Mouse (Mus musculus) liver, postnatal 0 days (tissue): ENCODE measurements around the gene Sod2. TPM values are rescaled to one million over a fixed set of nuclear protein-coding genes. Genes with fewer than 3 reads are reported as not detected.
"Not testable (repeated sequence)": the region's sequence is repeated elsewhere in the genome, so short reads cannot be mapped to it uniquely, and the experiment has no call there.

ENCODE experiments used
- ATAC-seq: fragments of 200-750 bp; cut with Nextera tagmentation; 2 replicates; pipeline ENCODE4 v1.8.0; 2017; ENCODE audit warnings: mild to moderate bottlenecking, moderate library complexity
- DNase-seq: peaks from one replicate; pipeline ENCODE4 v3.0.0-alpha.2; 2016
- H3K27ac ChIP-seq: fragments of 300-500 bp; sonication (generic); 2 replicates; pipeline ENCODE4 v1.5.1; 2014; ENCODE audit warnings: antibody characterized with exemption, moderate library complexity, mild to moderate bottlenecking, low read depth
- H3K27me3 ChIP-seq: fragments of 300-500 bp; sonication (generic); 2 replicates; pipeline ENCODE4 v1.6.1; 2014; ENCODE audit warnings: low read length, control low read depth, mixed read lengths; ENCODE audit not compliant: insufficient read depth
- H3K36me3 ChIP-seq: fragments of 300-500 bp; sonication (generic); replicated peaks from 2 replicates; pipeline ENCODE4 v1.6.1; 2014; ENCODE audit warnings: mild to moderate bottlenecking, control low read depth, low read length, moderate library complexity, mixed read lengths; ENCODE audit not compliant: insufficient read depth
- H3K4me1 ChIP-seq: fragments of 300-500 bp; sonication (generic); 2 replicates; pipeline ENCODE4 v1.6.1; 2014; ENCODE audit warnings: antibody characterized with exemption, mild to moderate bottlenecking, control low read depth; ENCODE audit not compliant: insufficient read depth
- H3K4me2 ChIP-seq: fragments of 300-500 bp; sonication (generic); 2 replicates; pipeline ENCODE4 v1.6.1; 2014; ENCODE audit warnings: low read depth, mild to moderate bottlenecking, low read length, moderate library complexity, mixed read lengths
- H3K4me3 ChIP-seq: fragments of 300-500 bp; sonication (generic); 2 replicates; pipeline ENCODE4 v1.5.1; 2014; ENCODE audit warnings: low read depth, low read length
- H3K9ac ChIP-seq: fragments of 300-500 bp; sonication (generic); replicated peaks from 2 replicates; pipeline ENCODE4 v1.6.1; 2014; ENCODE audit warnings: mild to moderate bottlenecking, moderate library complexity
- H3K9me3 ChIP-seq: fragments of 300-500 bp; sonication (generic); 2 replicates; pipeline ENCODE4 v1.6.1; 2016; ENCODE audit warnings: mild to moderate bottlenecking, control low read depth, low read length, mixed read lengths
- CTCF ChIP-seq: sonication (generic); IDR thresholded peaks from 2 replicates; pipeline ENCODE4 v1.5.1; 2016; ENCODE audit warnings: antibody characterized with exemption, low read depth
- EP300 ChIP-seq: IDR thresholded peaks from 2 replicates; pipeline ENCODE4 v1.6.1; 2016; ENCODE audit warnings: antibody characterized with exemption, low read depth, mild to moderate bottlenecking
- WGBS: fragments of 180-500 bp; shearing (Covaris S2); extraction: QIAGEN DNeasy Blood & Tissue Kit; methylation state at CpG from one replicate; pipeline ENCODE4 v1.1.7; 2014; ENCODE audit not compliant: insufficient replicate concordance; 5-methylcytosine and 5-hydroxymethylcytosine counted together
- polyA plus RNA-seq: library from polyadenylated mRNA; unstranded; fragments of >200 nt; fragmentation: Nextera tagmentation; extraction: Ambion mirVana; gene quantifications from 2 replicates; pipeline ENCODE4 v1.2.1, GENCODE M21; 2015

The Sod2 gene
- polyA plus RNA-seq, 1 experiment from 2014 or later: 200 TPM

DNA sequence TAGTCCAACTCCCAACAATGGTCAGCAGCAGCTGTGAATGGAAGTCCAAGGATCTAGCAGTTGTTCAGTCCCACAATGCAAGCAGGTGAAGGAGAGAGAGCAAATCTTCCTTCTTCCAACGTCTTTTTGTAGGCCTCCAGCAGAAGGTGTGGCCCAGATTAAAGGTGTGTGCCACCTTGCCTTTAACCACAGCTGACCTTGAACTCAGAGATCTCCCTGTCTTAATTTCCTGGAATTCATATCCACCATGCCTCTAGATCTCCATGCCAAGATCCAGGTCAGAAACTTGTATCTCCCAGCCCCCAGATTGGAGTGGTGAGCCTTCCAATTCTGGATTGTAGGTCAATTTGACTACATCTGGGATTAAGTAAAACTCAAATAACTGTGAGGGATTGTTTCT lies 12.6 kb upstream of the Sod2 start, which contains the start of gene Wtap:
Wtap (minus strand) TSS at position 101 of the 400 bp plus-strand sequence.
- Histone ChIP-seq H3K27me3 (no peaks in the 10 kb centered on the region), H3K4me1 (no peaks in the 10 kb centered on the region), H3K4me2 (peak within 1 kb of the TSS; percentile 92), H3K9me3 (no peaks in the 10 kb centered on the region), H3K36me3 (no peaks in the 10 kb centered on the region), H3K4me3 (peak within 1 kb of the TSS; percentile 90), H3K9ac (peak within 1 kb of the TSS; percentile 98), H3K27ac (peak within 1 kb of the TSS; percentile 100)
- DNase-seq (no peak), ATAC-seq (no peak)
- no peak for TF ChIP-seq EP300
- no peak for TF ChIP-seq CTCF
- WGBS: 64% methylated on average over 1 of the region's 1 CpGs

DNA sequence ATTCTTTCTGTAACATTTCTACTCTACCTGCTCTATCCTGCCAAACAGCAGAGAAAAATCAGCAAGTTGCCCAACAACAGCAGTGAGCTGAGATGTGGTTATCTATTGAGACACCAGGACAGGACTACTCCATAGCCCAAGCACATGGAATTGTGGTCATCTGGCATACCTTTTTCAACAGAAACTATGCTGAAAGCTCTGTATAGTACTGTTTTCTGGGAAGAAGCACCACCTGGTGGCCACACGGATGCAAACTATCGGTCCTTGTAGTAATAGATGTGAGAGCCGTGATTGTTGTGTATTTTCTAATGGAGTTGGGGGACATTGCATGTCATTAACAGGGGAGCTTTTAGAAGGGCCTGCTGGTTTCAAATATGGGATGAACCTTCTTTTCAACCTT lies 10.3 kb upstream of the Sod2 start:
- H3K4me3 ChIP-seq: no peak overlapping the region
- no peak overlapping the region for H3K27ac ChIP-seq
- 24% methylated on average over 3 of the region's 3 CpGs for WGBS
- TF ChIP-seq CTCF (peak; percentile 75), EP300 (no peak)
- peak; percentile 58 for DNase-seq
- H3K4me1 ChIP-seq: no peaks in the 10 kb centered on the region
- no peak overlapping the region for H3K4me2 ChIP-seq
- H3K9ac ChIP-seq: no peak overlapping the region
- no peaks in the 10 kb centered on the region for H3K36me3 ChIP-seq
- no peaks in the 10 kb centered on the region for H3K9me3 ChIP-seq
- no peak for ATAC-seq
- no peaks in the 10 kb centered on the region for H3K27me3 ChIP-seq

DNA sequence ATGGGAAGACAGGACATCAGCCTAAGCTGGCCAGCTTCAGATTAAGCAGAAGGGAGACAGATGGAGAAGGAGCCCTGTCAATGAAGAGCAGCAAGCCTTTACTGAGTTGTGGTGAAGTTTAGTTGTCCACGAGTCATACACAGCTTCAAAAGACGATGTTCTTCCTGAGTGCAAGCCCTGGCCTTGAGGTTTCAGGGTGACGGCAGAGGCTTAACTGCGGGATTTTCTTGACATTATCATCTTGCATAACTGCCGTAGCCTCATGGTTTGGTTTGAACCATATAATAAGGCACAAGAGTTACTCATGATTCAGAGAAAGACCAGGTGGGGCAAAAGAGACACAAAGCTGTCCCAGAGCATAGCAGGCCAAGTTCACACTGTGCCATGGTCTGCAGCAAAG lies 8.8 kb upstream of the Sod2 start:
- no peaks in the 10 kb centered on the region for H3K27me3 ChIP-seq
- H3K9me3 ChIP-seq: no peaks in the 10 kb centered on the region

DNA sequence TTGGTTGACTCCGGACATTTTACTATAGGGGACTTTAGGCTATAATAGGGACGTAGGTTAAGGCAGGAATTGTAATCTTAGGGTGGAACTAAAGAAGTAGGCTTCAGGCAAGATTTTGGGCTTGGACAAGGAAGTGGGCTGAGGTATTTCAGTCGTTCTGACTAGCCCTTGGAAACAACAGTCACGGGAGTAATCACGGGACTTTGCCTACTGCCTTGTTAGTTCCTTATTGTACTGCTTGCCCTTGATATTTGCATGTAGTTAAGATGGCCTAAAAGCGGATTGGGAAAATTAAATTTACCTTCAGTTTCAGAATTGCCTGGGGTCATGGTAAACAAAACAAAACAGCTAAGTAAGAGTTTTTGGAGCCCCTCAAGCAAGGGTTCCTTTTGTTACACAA lies 7.6 kb upstream of the Sod2 start:
- H3K27ac ChIP-seq: no peak overlapping the region
- no peak overlapping the region for H3K4me3 ChIP-seq
- 71% methylated on average over 6 of the region's 6 CpGs for WGBS
- H3K9me3 ChIP-seq: no peaks in the 10 kb centered on the region
- ATAC-seq: no peak
- H3K36me3 ChIP-seq: no peaks in the 10 kb centered on the region
- H3K27me3 ChIP-seq: no peaks in the 10 kb centered on the region
- no peak for TF ChIP-seq CTCF
- TF ChIP-seq EP300: no peak
- H3K4me2 ChIP-seq: no peak overlapping the region
- H3K4me1 ChIP-seq: no peaks in the 10 kb centered on the region
- DNase-seq: no peak
- no peak overlapping the region for H3K9ac ChIP-seq

More for the DNA sequence above, 8.8 kb upstream of the Sod2 start:
- H3K27ac ChIP-seq: no peak overlapping the region
- no peak overlapping the region for H3K9ac ChIP-seq
- H3K4me2 ChIP-seq: no peak overlapping the region
- no peaks in the 10 kb centered on the region for H3K4me1 ChIP-seq
- ATAC-seq (no peak), DNase-seq (no peak)
- WGBS: 73% methylated on average over 5 of the region's 5 CpGs
- no peaks in the 10 kb centered on the region for H3K36me3 ChIP-seq
- no peak for TF ChIP-seq EP300
- TF ChIP-seq CTCF: no peak
- no peak overlapping the region for H3K4me3 ChIP-seq

DNA sequence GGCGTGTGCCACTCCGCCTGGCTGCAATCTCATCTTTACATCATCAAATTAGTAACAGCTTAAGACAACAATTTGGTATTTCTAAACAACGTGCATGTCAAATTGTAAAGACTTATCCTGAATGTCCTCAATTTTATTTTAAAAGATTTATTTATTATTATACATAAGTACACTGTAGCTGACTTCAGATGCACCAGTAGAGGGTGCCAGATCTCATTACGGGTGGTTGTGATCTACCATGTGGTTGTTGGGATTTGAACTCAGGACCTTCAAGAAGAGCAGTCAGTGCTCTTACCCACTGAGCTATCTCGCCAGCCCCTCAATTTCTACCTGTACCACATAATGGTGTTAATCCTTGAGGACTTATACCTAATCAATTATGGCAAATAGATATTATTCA lies 4.4 kb upstream of the Sod2 start:
- not testable (repeated sequence) for H3K4me1 ChIP-seq, H3K36me3 ChIP-seq, ATAC-seq, H3K4me3 ChIP-seq, H3K9ac ChIP-seq, H3K4me2 ChIP-seq, DNase-seq, H3K9me3 ChIP-seq, H3K27ac ChIP-seq, H3K27me3 ChIP-seq
- 85% methylated on average over 5 of the region's 5 CpGs for WGBS

DNA sequence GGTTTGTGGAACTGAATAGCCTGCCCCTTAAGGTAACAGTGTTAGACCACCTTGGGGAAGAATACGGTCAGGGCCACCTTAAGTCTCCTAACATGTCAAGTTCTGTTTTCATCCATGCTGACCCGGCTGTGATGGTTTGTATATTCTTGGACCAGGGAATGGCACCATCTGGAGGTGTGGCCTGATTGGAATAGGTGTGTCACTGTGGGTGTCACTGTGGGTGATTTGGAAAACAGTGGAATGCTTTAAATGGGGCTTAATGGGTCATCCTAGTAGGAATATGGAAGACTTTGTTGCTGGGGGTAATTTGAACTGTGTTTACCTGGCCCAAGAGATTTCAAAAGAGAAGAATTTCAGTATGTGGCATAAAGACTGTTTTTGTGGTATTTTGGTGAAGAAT lies 2.2 kb upstream of the Sod2 start:
- H3K36me3 ChIP-seq, H3K9me3 ChIP-seq, H3K9ac ChIP-seq, ATAC-seq, H3K4me3 ChIP-seq, H3K4me2 ChIP-seq, DNase-seq, H3K27ac ChIP-seq, H3K27me3 ChIP-seq: not testable (repeated sequence)
- H3K4me1 ChIP-seq: peaks cover 18% of the 10 kb centered on the region
- 79% methylated on average over 2 of the region's 2 CpGs for WGBS

DNA sequence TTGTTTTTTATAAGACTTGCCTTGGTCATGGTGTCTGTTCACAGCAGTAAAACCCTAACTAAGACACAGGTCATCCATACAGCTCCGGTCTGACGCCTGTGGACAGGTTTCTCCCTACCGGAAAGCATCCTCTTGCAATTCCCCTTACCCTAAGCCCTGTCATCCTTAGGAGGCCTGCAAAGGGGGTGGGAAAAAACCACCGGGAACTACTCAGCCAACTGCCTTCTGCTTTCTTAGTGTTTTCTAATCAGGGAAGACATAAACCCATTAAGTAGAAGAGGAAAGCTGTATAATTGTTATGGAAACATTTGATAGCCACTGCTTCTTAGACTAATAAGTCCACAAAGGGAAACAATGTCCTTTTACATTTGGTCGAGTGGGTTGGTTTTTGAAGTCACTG lies 338 bp downstream of the Sod2 start:
- 61% methylated on average over 5 of the region's 5 CpGs for WGBS
- TF ChIP-seq CTCF (no peak), EP300 (no peak)
- Histone ChIP-seq H3K27me3 (no peaks in the 10 kb centered on the region), H3K9me3 (no peaks in the 10 kb centered on the region), H3K9ac (0 out of 2 replicates have a peak overlapping the region, but pooled peaks have one; percentile 28), H3K27ac (no peak overlapping the region), H3K4me1 (peaks cover 20% of the 10 kb centered on the region), H3K36me3 (peaks cover 12% of the 10 kb centered on the region), H3K4me2 (peak overlapping the region; percentile 75), H3K4me3 (peak overlapping the region; percentile 72)
- DNase-seq: no peak
- no peak for ATAC-seq
